8 mouse cellular contexts compared by ENCODE assay signal in the genomic region with DNA sequence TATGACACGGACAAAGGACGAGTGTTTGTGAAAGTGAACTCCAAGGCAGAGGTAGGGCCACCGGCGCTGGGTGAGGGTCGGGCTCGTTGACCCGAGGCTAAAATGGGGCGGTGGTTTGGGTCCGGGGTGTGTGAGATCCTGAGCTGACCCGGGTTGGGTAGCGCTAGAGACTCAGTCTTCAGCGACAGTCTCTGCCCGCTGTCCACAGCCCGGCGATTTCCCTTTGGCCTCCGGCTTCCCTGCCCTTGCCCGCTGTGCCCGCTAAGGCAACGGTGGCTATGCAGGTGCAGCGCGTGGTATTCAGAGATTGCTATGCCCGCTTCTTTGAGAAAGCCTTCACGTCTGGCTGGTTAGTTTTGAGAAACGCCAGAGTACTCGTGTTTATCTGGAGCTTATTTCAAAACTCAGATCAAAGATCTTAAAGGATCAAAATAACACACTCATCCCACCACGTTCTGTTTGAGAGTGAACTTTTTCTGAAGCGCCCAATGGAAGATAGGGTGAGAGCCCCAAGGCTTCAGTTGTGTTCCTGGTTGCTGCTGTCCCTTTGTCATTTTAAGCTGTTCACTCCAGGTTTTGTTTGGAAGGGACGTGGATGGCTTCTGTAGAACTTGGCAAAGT. TPM values are rescaled to one million over a fixed set of nuclear protein-coding genes. Genes with fewer than 3 reads are reported as not detected.
DNase-seq lines count a peak whose midpoint lies in the region; ATAC-seq and TF ChIP-seq lines count a peak whose summit lies in the region.

No protein-coding gene starts in this region.

- H3K27me3 ChIP-seq in heart, adult 2 months (ENCODE audit: control insufficient read depth, insufficient read depth, low read length): no peaks in the 10 kb centered on the region; the same call in 1 of the 2 replicates
- H3K27me3 ChIP-seq in hindbrain, embryonic 10.5 days (ENCODE audit: insufficient read depth, poor library complexity, severe bottlenecking): no peaks in the 10 kb centered on the region
- no peaks in the 10 kb centered on the region for H3K27me3 ChIP-seq in lung, postnatal 0 days (replicated peaks; ENCODE audit: insufficient read depth, low read length)

- no peak for DNase-seq in heart, adult 2 months
- DNase-seq in heart, postnatal 4 days: no peak
- peak; percentile 70 for DNase-seq in MN1 (ENCODE audit: low spot score)
- no peak for DNase-seq in hindbrain, embryonic 10.5 days (ENCODE audit: low spot score)
- peak; percentile 30 for DNase-seq in lung, postnatal 0 days (ENCODE audit: low spot score)
- no peak for DNase-seq in Muller cell, postnatal 12 days (ENCODE audit: inconsistent ontology term)
- DNase-seq in layer of hippocampus, adult 11-12 months (ENCODE audit: low spot score): no peak
- no peak for DNase-seq in frontal cortex, postnatal 36 days (ENCODE audit: low spot score in 2 of 2)

- peaks cover 2% of the 10 kb centered on the region; the same call in 1 of the 2 replicates for H3K36me3 ChIP-seq in heart, adult 2 months (ENCODE audit: control insufficient read depth, insufficient read depth, low read length)
- H3K36me3 ChIP-seq in hindbrain, embryonic 10.5 days: no peaks in the 10 kb centered on the region
- H3K36me3 ChIP-seq in lung, postnatal 0 days (ENCODE audit: insufficient read depth, low read length): no peaks in the 10 kb centered on the region

- ATAC-seq in lung, postnatal 0 days: peak; percentile 61

- H3K4me2 ChIP-seq in lung, postnatal 0 days (replicated peaks; ENCODE audit: low read depth, low read length): peak overlapping the region; percentile 93

- intact Hi-C loops in heart, adult 2 months (cut with DNase I): loop anchor here (5.0 kb wide), 1 partner anchor 69 kb away; a partner anchor contains a TSS

- H3K4me3 ChIP-seq in heart, adult 2 months: peak overlapping the region; percentile 91
- peak overlapping the region; percentile 74 for H3K4me3 ChIP-seq in hindbrain, embryonic 10.5 days
- peak overlapping the region; percentile 78 for H3K4me3 ChIP-seq in lung, postnatal 0 days (ENCODE audit: low read depth, low read length)

- no peaks in the 10 kb centered on the region for H3K79me2 ChIP-seq in heart, adult 2 months (replicated peaks; ENCODE audit: control insufficient read depth, insufficient read depth, low read length)

- under 1% methylated on average over 28 of the region's 28 CpGs for WGBS in heart, adult 2 months
- WGBS in hindbrain, embryonic 10.5 days: 1% methylated on average over 28 of the region's 28 CpGs
- WGBS in lung, postnatal 0 days: 2% methylated on average over 28 of the region's 28 CpGs

- H3K27ac ChIP-seq in heart, adult 2 months: peak overlapping the region; percentile 80
- peak overlapping the region; percentile 85 for H3K27ac ChIP-seq in hindbrain, embryonic 10.5 days
- H3K27ac ChIP-seq in lung, postnatal 0 days (ENCODE audit: low read length): peak overlapping the region; percentile 68

- no peak for TF ChIP-seq POLR2A in heart, adult 2 months (IDR thresholded peaks at IDR 0.05; ENCODE audit: insufficient read depth, low read depth, low read length)

- no peak for TF ChIP-seq CTCF in heart, adult 2 months (IDR thresholded peaks at IDR 0.05)
- TF ChIP-seq CTCF in lung, postnatal 0 days (IDR thresholded peaks at IDR 0.05): no peak

- H3K4me1 ChIP-seq in heart, adult 2 months (ENCODE audit: control insufficient read depth, insufficient read depth, low read length): peaks cover 2% of the 10 kb centered on the region
- H3K4me1 ChIP-seq in hindbrain, embryonic 10.5 days (replicated peaks): peaks cover 18% of the 10 kb centered on the region
- H3K4me1 ChIP-seq in lung, postnatal 0 days (ENCODE audit: insufficient read depth, low read depth, low read length): peaks cover 4% of the 10 kb centered on the region; the same call in 1 of the 2 replicates

- H3K9me3 ChIP-seq in hindbrain, embryonic 10.5 days: no peaks in the 10 kb centered on the region
- H3K9me3 ChIP-seq in lung, postnatal 0 days (ENCODE audit: low read length): no peaks in the 10 kb centered on the region

- peak overlapping the region; percentile 76 for H3K9ac ChIP-seq in heart, adult 2 months (ENCODE audit: low read depth, low read length)
- peak overlapping the region; percentile 70 for H3K9ac ChIP-seq in lung, postnatal 0 days (replicated peaks; ENCODE audit: low read depth)

- TF ChIP-seq EP300 in heart, adult 2 months (IDR thresholded peaks at IDR 0.05; ENCODE audit: insufficient read depth, low read depth, low read length): no peak
- no peak for TF ChIP-seq EP300 in lung, postnatal 0 days (IDR thresholded peaks at IDR 0.05)

RNA-seq across cellular contexts. Expression of a gene that starts 0.5 kb away (rescaled TPM):
- 1 to 10 TPM; 6.2 to 6.9 TPM for total RNA-seq in heart, adult 2 months (2021)
- polyA plus RNA-seq in heart, adult 2 months (2012; rRNA removed): 7.1 and 9.1 TPM in 2 replicates
- 1 to 10 TPM; 5.2 to 6.5 TPM for total RNA-seq in heart, postnatal 4 days (2021)
- polyA plus RNA-seq in hindbrain, embryonic 10.5 days (2016; fragmentation: Nextera tagmentation; extraction: Ambion mirVana): 6.9 and 7.6 TPM in 2 replicates
- polyA plus RNA-seq in lung, postnatal 0 days (2015; fragmentation: Nextera tagmentation; extraction: Ambion mirVana): 5.8 and 6.1 TPM in 2 replicates

RNA-seq across cellular contexts. Expression of a gene that starts 13.1 kb away (rescaled TPM):
- total RNA-seq in heart, adult 2 months (2021): 10 to 100 TPM; 23.6 to 26.3 TPM
- polyA plus RNA-seq in heart, adult 2 months (2012; rRNA removed): 20.4 and 23.7 TPM in 2 replicates
- total RNA-seq in heart, postnatal 4 days (2021): 10 to 100 TPM; 13.7 to 14.6 TPM
- polyA plus RNA-seq in hindbrain, embryonic 10.5 days (2016; fragmentation: Nextera tagmentation; extraction: Ambion mirVana): 2.0 and 2.8 TPM in 2 replicates
- 0.81 and 1.3 TPM in 2 replicates for polyA plus RNA-seq in lung, postnatal 0 days (2015; fragmentation: Nextera tagmentation; extraction: Ambion mirVana)

RNA-seq across cellular contexts. Expression of a gene that starts 30.1 kb away (rescaled TPM):
- total RNA-seq in heart, adult 2 months (2021): 10 to 100 TPM; 10.6 to 11.4 TPM
- 17.4 and 20.3 TPM in 2 replicates for polyA plus RNA-seq in heart, adult 2 months (2012; rRNA removed)
- 10 to 100 TPM; 24.7 to 25.2 TPM for total RNA-seq in heart, postnatal 4 days (2021)
- 59.0 and 61.8 TPM in 2 replicates for polyA plus RNA-seq in hindbrain, embryonic 10.5 days (2016; fragmentation: Nextera tagmentation; extraction: Ambion mirVana)
- polyA plus RNA-seq in lung, postnatal 0 days (2015; fragmentation: Nextera tagmentation; extraction: Ambion mirVana): 21.5 and 24.4 TPM in 2 replicates

RNA-seq across cellular contexts. Expression of a gene that starts 33.6 kb away (rescaled TPM):
- 1 to 10 TPM in 1 of 2 experiments, under 1 TPM in 1; 0.91 to 1.5 TPM for total RNA-seq in heart, adult 2 months (2021)
- polyA plus RNA-seq in heart, adult 2 months (2012; rRNA removed): 2.0 and 2.8 TPM in 2 replicates
- 1 to 10 TPM; 2.9 to 3.3 TPM for total RNA-seq in heart, postnatal 4 days (2021)
- 2.3 and 3.1 TPM in 2 replicates for polyA plus RNA-seq in hindbrain, embryonic 10.5 days (2016; fragmentation: Nextera tagmentation; extraction: Ambion mirVana)
- 4.0 and 5.6 TPM in 2 replicates for polyA plus RNA-seq in lung, postnatal 0 days (2015; fragmentation: Nextera tagmentation; extraction: Ambion mirVana)

Comparison
In these comparisons a context has a peak if more than half of its experiments do, and no peak if none do; other contexts are left out.
1. DNase-seq: peak in MN1 (single experiment) and lung, postnatal 0 days (single experiment); none in heart, adult 2 months (0 of 2), heart, postnatal 4 days (single experiment), hindbrain, embryonic 10.5 days (single experiment), Muller cell, postnatal 12 days (single experiment), layer of hippocampus, adult 11-12 months (single experiment) and frontal cortex, postnatal 36 days (0 of 2).
2. Peak in every context shown above with its lines, with median percentiles within 50 percentile points of each other: H3K27ac ChIP-seq and H3K4me3 ChIP-seq.